Mouse (Mus musculus): Measurements from ENCODE around the gene Ralgps2. TPM values are rescaled to one million over a fixed set of nuclear protein-coding genes. Genes with fewer than 3 reads are reported as not detected.

Gene Ralgps2
- polyA plus RNA-seq, 1 experiment from 2014 or later = 41.3 TPM

DNA sequence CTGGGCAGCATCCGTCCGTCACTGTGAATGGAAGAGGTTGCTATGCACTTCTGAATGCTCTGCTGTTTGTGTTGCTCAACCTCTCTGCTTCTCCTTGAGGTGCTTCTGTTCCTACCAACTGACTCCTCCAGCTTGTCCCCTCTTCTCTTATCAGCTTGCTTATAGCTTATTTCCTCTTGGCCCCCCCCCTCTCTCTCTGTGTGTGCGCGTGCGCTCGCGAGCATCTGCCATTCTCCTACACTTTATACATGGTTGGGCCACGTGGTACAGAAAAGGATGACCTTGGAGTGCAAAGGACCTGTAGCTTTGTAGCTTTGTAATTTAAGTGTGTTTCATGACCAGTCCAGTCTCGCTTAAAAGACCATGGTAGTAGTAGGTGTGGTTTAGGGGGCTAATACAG lies 42.5 kb upstream of the Ralgps2 start:
- Histone ChIP-seq H3K4me1 (replicated peaks; ENCODE audit: control insufficient read depth, insufficient read depth) (no peaks in the 10 kb centered on the region), H3K9ac (ENCODE audit: low read length) (no peak overlapping the region), H3K27ac (replicated peaks) (no peak overlapping the region), H3K9me3 (ENCODE audit: control insufficient read depth, low read length) (no peaks in the 10 kb centered on the region), H3K27me3 (ENCODE audit: control insufficient read depth, insufficient read depth, low read length) (no peaks in the 10 kb centered on the region), H3K36me3 (ENCODE audit: control insufficient read depth, insufficient read depth, low read length) (no peaks in the 10 kb centered on the region), H3K4me2 (replicated peaks; ENCODE audit: low read depth) (no peak overlapping the region), H3K4me3 (ENCODE audit: low read depth, low read length) (no peak overlapping the region)
- no peak for TF ChIP-seq CTCF (IDR thresholded peaks at IDR 0.05; ENCODE audit: low read depth)
- TF ChIP-seq EP300 (optimal IDR thresholded peaks at IDR 0.05) = no peak
- DNase-seq (ENCODE audit: low spot score) (no peak), ATAC-seq (ENCODE audit: low FRiP score, low TSS enrichment) (no peak)
- WGBS = 80% methylated on average over 9 of the region's 9 CpGs

GRCm38 (mm10) chr1:156979722-156980121 lies 40.3 kb upstream of the Ralgps2 start:
- H3K27me3 ChIP-seq (ENCODE audit: control insufficient read depth, insufficient read depth, low read length) = no peaks in the 10 kb centered on the region
- DNase-seq (ENCODE audit: low spot score) (no peak), ATAC-seq (ENCODE audit: low FRiP score, low TSS enrichment) (no peak)
- no peak overlapping the region for H3K4me2 ChIP-seq (replicated peaks; ENCODE audit: low read depth)
- H3K9ac ChIP-seq (ENCODE audit: low read length) = no peak overlapping the region
- H3K4me1 ChIP-seq (replicated peaks; ENCODE audit: control insufficient read depth, insufficient read depth) = no peaks in the 10 kb centered on the region
- no peaks in the 10 kb centered on the region for H3K36me3 ChIP-seq (ENCODE audit: control insufficient read depth, insufficient read depth, low read length)
- no peaks in the 10 kb centered on the region for H3K9me3 ChIP-seq (ENCODE audit: control insufficient read depth, low read length)
- TF ChIP-seq EP300 (optimal IDR thresholded peaks at IDR 0.05) (no peak), CTCF (IDR thresholded peaks at IDR 0.05; ENCODE audit: low read depth) (no peak)
- no peak overlapping the region for H3K4me3 ChIP-seq (ENCODE audit: low read depth, low read length)
- H3K27ac ChIP-seq (replicated peaks) = no peak overlapping the region
- WGBS = 75% methylated on average over 4 of the region's 4 CpGs

DNA sequence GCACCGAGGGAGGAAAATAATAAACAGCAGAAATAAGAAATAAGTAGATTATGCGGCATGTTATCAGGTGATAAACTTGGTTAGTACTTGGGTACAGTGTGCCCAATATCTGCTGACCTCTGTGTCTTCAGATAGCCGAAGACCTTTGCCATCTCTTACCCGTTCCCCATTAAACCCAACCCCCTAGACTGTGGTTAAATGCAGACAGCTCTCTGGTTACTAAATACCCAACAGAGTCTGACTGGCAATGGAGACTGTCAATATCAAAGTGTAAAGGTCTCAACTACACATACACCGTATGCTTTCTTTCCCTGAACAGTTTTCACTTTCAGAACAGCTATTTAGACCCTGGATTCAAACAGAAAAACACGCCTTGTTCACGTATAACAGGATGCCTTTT lies 39.2 kb upstream of the Ralgps2 start:
- Histone ChIP-seq H3K4me3 (ENCODE audit: low read depth, low read length) (no peak overlapping the region), H3K9ac (ENCODE audit: low read length) (no peak overlapping the region), H3K4me1 (replicated peaks; ENCODE audit: control insufficient read depth, insufficient read depth) (no peaks in the 10 kb centered on the region), H3K27me3 (ENCODE audit: control insufficient read depth, insufficient read depth, low read length) (no peaks in the 10 kb centered on the region), H3K4me2 (replicated peaks; ENCODE audit: low read depth) (no peak overlapping the region), H3K27ac (replicated peaks) (no peak overlapping the region), H3K36me3 (ENCODE audit: control insufficient read depth, insufficient read depth, low read length) (no peaks in the 10 kb centered on the region), H3K9me3 (ENCODE audit: control insufficient read depth, low read length) (no peaks in the 10 kb centered on the region)
- WGBS = 73% methylated on average over 7 of the region's 7 CpGs
- ATAC-seq (ENCODE audit: low FRiP score, low TSS enrichment) (no peak), DNase-seq (ENCODE audit: low spot score) (no peak)
- TF ChIP-seq EP300 (optimal IDR thresholded peaks at IDR 0.05) = no peak

GRCm38 (mm10) chr1:156973857-156974256 lies 34.4 kb upstream of the Ralgps2 start:
- Histone ChIP-seq H3K9me3 (ENCODE audit: control insufficient read depth, low read length) (no peaks in the 10 kb centered on the region), H3K4me2 (replicated peaks; ENCODE audit: low read depth) (no peak overlapping the region), H3K4me1 (replicated peaks; ENCODE audit: control insufficient read depth, insufficient read depth) (no peaks in the 10 kb centered on the region), H3K27ac (replicated peaks) (no peak overlapping the region), H3K9ac (ENCODE audit: low read length) (no peak overlapping the region), H3K27me3 (ENCODE audit: control insufficient read depth, insufficient read depth, low read length) (no peaks in the 10 kb centered on the region), H3K36me3 (ENCODE audit: control insufficient read depth, insufficient read depth, low read length) (no peaks in the 10 kb centered on the region), H3K4me3 (ENCODE audit: low read depth, low read length) (no peak overlapping the region)
- ATAC-seq (ENCODE audit: low FRiP score, low TSS enrichment) (no peak), DNase-seq (ENCODE audit: low spot score) (no peak)
- TF ChIP-seq CTCF (IDR thresholded peaks at IDR 0.05; ENCODE audit: low read depth) (no peak), EP300 (optimal IDR thresholded peaks at IDR 0.05) (no peak)
- 78% methylated on average over 6 of the region's 6 CpGs for WGBS

DNA sequence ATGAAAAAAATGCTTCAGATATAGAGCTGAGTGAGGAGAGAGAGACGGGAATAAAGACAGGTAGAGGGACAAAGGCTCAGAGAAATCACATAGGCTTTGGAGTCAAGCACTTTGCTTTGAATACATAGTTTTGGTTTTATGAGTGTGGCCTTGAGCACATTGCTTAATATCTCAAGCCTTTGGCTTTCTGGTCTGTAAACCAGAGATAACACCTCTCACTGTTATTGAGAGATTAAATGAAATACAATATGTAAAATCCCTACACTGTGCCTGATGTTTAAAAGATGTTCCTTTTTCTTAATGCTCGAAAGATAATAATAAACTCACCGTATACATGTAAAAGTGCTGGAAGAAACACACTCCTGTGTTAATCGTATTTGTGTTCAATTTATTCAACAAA lies 33.0 kb upstream of the Ralgps2 start:
- no peaks in the 10 kb centered on the region for H3K27me3 ChIP-seq (ENCODE audit: control insufficient read depth, insufficient read depth, low read length)
- ATAC-seq (ENCODE audit: low FRiP score, low TSS enrichment) (no peak), DNase-seq (ENCODE audit: low spot score) (no peak)
- 83% methylated on average over 4 of the region's 4 CpGs for WGBS
- H3K36me3 ChIP-seq (ENCODE audit: control insufficient read depth, insufficient read depth, low read length) = no peaks in the 10 kb centered on the region
- H3K9me3 ChIP-seq (ENCODE audit: control insufficient read depth, low read length) = no peaks in the 10 kb centered on the region
- H3K4me3 ChIP-seq (ENCODE audit: low read depth, low read length) = no peak overlapping the region
- no peak overlapping the region for H3K4me2 ChIP-seq (replicated peaks; ENCODE audit: low read depth)
- H3K27ac ChIP-seq (replicated peaks) = no peak overlapping the region
- H3K4me1 ChIP-seq (replicated peaks; ENCODE audit: control insufficient read depth, insufficient read depth) = no peaks in the 10 kb centered on the region
- TF ChIP-seq EP300 (optimal IDR thresholded peaks at IDR 0.05) = no peak
- no peak for TF ChIP-seq CTCF (IDR thresholded peaks at IDR 0.05; ENCODE audit: low read depth)
- H3K9ac ChIP-seq (ENCODE audit: low read length) = no peak overlapping the region

DNA sequence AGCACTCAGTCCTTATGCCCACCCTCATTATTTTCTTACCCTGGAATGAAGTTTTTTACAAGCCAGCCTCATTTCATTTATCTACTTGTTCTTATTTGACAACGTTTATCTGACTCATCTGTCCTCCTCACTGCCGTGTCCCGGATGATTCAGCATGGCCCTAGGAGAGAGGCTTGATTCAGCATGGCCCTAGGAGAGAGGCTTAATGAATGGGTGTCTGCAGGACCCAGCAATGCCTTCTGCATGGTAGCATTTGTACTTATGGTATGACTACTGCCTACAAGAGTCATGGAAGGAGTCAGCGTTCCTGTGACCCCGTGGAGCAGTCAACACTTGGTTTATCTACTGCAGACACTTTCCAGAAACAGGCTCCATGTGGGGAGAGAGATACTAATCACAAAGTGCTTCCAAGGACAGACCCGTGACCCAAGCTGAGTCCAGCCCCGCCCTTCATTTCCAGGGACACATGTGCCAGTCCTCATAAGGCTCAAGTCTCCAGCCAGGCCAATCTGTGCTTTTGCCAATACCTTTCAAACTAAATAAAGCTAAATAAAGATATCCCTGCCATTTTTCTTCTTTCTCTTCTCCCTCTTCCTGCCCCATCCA lies 31.9 kb upstream of the Ralgps2 start:
- Histone ChIP-seq H3K9ac (ENCODE audit: low read length) (no peak overlapping the region), H3K9me3 (ENCODE audit: control insufficient read depth, low read length) (no peaks in the 10 kb centered on the region), H3K4me3 (ENCODE audit: low read depth, low read length) (no peak overlapping the region), H3K27ac (replicated peaks) (no peak overlapping the region), H3K4me1 (replicated peaks; ENCODE audit: control insufficient read depth, insufficient read depth) (no peaks in the 10 kb centered on the region), H3K4me2 (replicated peaks; ENCODE audit: low read depth) (no peak overlapping the region), H3K27me3 (ENCODE audit: control insufficient read depth, insufficient read depth, low read length) (no peaks in the 10 kb centered on the region), H3K36me3 (ENCODE audit: control insufficient read depth, insufficient read depth, low read length) (no peaks in the 10 kb centered on the region)
- ATAC-seq (ENCODE audit: low FRiP score, low TSS enrichment) (no peak), DNase-seq (ENCODE audit: low spot score) (no peak)
- WGBS = 67% methylated on average over 7 of the region's 7 CpGs
- TF ChIP-seq CTCF (IDR thresholded peaks at IDR 0.05; ENCODE audit: low read depth) = no peak
- no peak for TF ChIP-seq EP300 (optimal IDR thresholded peaks at IDR 0.05)
